Mouse (Mus musculus) olfactory bulb, adult 2 months (tissue): ENCODE results near the gene Tacr1. TPM values are rescaled to one million over a fixed set of nuclear protein-coding genes. Genes with fewer than 3 reads are reported as not detected.
A peak's percentile ranks its signal among the peaks of the same experiment; 100 is the strongest.
"Not testable (repeated sequence)": the region's sequence is repeated elsewhere in the genome, so short reads cannot be mapped to it uniquely, and the experiment has no call there.

Experiments used
- H3K27ac ChIP-seq: fragments of 200-500 bp; 2 replicates; pipeline ENCODE4 v1.5.1; 2012; ENCODE audit warnings: low read depth, low read length; ENCODE audit not compliant: insufficient read depth
- H3K4me1 ChIP-seq: fragments of 200-500 bp; 2 replicates; pipeline ENCODE4 v1.6.1; 2012; ENCODE audit warnings: low read length; ENCODE audit not compliant: control insufficient read depth, insufficient read depth
- H3K4me3 ChIP-seq: fragments of 200-500 bp; 2 replicates; pipeline ENCODE4 v1.5.1; 2012; ENCODE audit warnings: mild to moderate bottlenecking, low read depth, low read length, moderate library complexity; ENCODE audit not compliant: insufficient read depth
- CTCF ChIP-seq: fragments of 200-500 bp; IDR thresholded peaks from 2 replicates; pipeline ENCODE4 v1.5.1; 2012; ENCODE audit warnings: low read depth, mild to moderate bottlenecking, low read length, moderate library complexity; ENCODE audit not compliant: insufficient read depth
- POLR2A ChIP-seq: fragments of 200-500 bp; IDR thresholded peaks from 2 replicates; pipeline ENCODE4 v1.6.1; 2012; ENCODE audit warnings: mild to moderate bottlenecking, low read depth, low read length, moderate library complexity; ENCODE audit not compliant: insufficient read depth
- WGBS: fragments of 180-500 bp; shearing (Covaris S2); methylation state at CpG from one replicate; pipeline ENCODE4 v1.1.7; 2018; 5-methylcytosine and 5-hydroxymethylcytosine counted together
- polyA plus RNA-seq: library from polyadenylated mRNA; stranded (reverse); fragments of >200 nt; gene quantifications from 2 replicates; pipeline ENCODE4 v1.2.4, GENCODE M21; 2012; ENCODE audit warnings: low replicate concordance; ENCODE audit not compliant: missing spikeins, insufficient read depth, insufficient read length

Gene Tacr1
- not detected in 2 replicates for polyA plus RNA-seq

DNA sequence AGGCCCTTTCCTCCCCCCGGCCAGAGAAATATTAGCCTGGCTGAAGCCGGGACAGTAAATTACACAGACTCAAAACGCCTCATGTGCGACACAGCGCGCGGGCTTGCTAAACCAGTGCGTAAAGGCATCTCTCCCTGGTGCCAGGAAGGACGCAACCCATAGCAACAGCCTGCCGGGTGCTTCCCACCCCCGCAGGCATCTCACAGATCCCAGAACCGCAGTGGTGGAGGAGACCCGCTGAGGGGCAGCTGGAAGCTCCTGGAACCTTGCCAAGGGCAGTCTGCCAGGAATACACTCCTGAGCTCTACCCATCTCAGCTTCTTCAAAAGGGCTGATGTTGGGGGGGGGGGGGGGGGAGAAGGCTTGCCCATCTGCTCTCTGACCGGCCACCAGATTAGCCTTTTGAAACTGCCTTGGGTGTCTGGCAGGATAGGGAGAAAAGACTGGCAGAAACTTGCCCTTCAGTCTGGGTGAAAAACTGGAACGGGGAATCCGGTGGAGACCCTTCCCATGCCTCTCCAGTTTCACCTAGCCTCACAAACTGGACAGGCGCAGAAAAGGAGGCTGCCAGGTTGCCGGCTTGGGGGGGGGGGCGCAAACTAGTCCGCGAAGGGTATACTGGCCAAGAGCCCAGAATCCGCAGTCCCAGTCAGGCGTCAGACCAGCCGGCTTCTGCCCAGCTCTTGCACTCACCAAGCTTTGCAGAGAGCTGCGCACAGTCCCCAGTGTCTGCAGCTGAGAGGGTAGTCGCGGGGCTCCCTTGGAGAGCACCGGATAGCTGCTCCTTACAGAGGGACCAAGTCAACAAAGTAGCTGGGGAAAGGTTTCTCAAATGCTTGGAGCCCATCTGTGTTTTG, at the start of gene Tacr1:
Tacr1 (plus strand) TSS at position 740 of the 857 bp plus-strand sequence.
- WGBS = under 1% methylated on average over 26 of the region's 28 CpGs
- H3K27ac ChIP-seq = peak within 1 kb of the TSS; percentile 81
- H3K4me1 ChIP-seq = peaks cover 20% of the 10 kb centered on the region
- peak within 1 kb of the TSS; percentile 61 for H3K4me3 ChIP-seq
- TF ChIP-seq CTCF = no peak
- TF ChIP-seq POLR2A = no peak

DNA sequence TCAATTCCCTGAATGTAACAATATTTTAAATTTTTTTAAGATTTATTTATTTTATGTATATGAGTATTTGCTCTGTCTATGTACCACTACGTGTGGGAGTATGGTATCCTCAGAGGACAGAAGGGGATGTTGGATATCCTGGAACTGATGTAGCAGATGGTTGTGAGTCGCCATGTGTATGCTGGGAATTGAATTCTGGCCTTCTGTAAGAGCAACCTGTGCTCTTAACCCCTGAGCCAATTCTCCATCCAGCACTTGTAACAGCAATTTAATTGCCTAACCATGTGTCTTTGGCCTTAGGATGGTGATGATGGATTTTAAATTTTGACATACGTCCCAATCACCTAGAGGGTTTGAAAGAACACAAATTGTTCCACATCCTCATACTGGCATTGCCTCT, 26.0 kb upstream of the Tacr1 start:
- no peak overlapping the region for H3K4me3 ChIP-seq
- no peaks in the 10 kb centered on the region for H3K4me1 ChIP-seq
- TF ChIP-seq POLR2A = no peak
- no peak for TF ChIP-seq CTCF
- 94% methylated on average over 3 of the region's 3 CpGs for WGBS
- H3K27ac ChIP-seq = no peak overlapping the region

DNA sequence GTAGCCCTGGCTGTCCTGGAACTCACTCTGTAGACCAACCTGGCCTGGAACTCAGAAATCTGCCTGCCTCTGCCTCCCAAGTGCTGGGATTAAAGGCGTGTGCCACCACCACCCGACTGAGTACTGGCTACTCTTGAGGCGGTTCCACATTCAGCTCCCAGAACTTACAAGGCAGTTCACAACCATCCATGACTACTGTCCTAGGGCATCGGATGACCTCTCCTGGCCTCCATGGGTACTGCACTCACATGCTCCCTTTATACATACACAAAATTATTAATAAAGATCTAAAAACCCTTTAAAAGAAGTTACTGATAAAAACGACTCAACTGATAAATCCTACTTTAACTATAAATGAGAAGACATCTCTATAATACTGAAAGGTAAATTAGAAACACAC, 18.6 kb upstream of the Tacr1 start:
- TF ChIP-seq CTCF = no peak
- TF ChIP-seq POLR2A = no peak
- H3K4me3 ChIP-seq = no peak overlapping the region
- WGBS = 90% methylated on average over 5 of the region's 5 CpGs

DNA sequence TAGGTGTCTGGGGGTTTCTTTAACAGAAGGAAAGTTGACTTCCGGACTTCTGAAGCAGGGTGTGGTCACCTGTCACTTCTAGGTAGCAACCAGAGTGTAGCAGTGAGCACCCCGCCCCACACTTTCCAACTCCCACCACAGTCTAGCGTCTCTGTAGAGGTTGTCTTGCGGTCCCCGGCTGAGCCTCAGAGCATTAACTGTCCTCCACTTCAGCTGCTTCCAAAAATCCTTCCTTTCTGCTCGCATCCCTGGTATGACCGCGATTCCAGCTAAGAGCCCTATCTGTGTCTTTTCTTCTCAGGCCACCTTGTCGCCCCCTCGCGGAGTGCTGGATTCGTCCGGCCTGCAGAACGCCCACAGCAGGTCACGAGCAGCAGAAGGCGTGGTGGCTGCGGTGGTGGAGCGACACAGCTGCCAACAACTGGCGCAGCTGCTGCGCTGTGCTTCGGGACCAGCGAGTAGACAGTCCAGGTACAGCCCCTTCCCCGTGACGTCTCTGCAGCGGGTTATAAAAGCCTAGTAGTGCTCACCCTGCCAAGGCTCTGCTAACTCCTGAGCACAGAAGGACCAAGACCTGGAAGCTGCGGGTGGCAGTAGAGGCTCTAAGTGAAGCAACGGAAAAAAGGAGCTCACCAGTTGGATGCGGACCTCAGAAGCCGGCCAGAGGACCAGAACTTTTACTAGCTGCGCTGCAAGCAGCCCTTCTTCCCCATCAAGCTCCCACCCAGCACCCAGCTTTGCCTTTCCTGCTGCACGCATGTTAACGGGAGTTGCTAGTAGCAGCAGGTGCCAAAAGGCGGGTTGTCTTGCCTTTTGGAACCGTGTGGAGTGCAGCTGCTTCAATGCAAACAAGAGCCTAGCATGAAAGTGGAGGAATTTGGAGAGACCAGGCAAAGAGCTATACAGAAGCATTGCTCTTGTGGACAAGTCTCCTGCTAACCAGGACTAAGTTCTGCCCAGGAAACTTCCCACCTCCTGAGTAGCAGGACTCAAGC, 664 bp downstream of the Tacr1 start:
- 2% methylated on average over 34 of the region's 34 CpGs for WGBS
- Histone ChIP-seq H3K27ac (peak overlapping the region; percentile 81), H3K4me3 (peak overlapping the region; percentile 61), H3K4me1 (peaks cover 20% of the 10 kb centered on the region)
- no peak for TF ChIP-seq POLR2A
- TF ChIP-seq CTCF = peak; percentile 8; the same call in 1 of the 2 replicates

More for the DNA sequence above, 18.6 kb upstream of the Tacr1 start:
- Histone ChIP-seq H3K27ac (no peak overlapping the region), H3K4me1 (no peaks in the 10 kb centered on the region)

DNA sequence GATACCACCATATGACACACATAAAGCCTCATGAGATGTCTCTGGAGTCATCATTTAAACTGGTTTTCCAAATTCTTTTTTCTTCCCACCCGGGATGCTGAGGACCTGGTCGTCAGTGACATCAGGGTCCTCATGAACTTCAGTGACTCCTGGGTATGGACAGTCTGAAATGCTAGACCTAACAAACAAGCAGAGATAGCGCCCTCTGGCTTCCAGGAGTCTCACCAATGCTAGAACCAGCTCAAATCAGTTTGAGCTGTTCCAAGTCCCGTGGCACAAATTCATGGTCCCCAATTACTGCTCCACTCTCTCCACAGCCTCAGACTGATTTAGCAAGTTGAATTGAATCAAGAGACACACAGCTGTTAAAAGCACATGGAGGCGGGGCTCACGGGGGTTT, 16.2 kb downstream of the Tacr1 start:
- no peak overlapping the region for H3K27ac ChIP-seq
- peaks cover 10% of the 10 kb centered on the region; the same call in 1 of the 2 replicates for H3K4me1 ChIP-seq
- 60% methylated on average over 6 of the region's 6 CpGs for WGBS
- no peak for TF ChIP-seq POLR2A
- TF ChIP-seq CTCF = no peak
- no peak overlapping the region for H3K4me3 ChIP-seq

DNA sequence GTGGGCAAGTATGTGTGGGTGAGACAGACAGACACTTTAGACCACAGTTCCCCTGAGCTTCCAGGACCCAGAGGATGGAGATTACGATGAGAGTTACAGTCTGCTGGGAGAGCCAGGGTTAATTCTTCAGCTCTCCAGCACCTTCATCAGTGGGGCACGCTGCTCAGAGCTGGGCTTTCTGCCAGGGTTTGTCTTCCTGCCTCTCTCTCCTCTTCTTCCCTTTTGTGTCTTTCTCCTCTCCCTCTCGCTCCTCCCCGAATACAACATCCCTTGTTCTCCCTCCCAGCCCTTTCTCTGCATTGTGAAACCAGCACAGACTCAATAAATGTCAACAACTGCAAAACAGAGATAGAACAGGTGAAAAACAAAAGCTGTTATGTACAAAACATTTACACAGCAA, 18.1 kb downstream of the Tacr1 start:
- 18% methylated on average over 4 of the region's 4 CpGs for WGBS
- Histone ChIP-seq H3K4me1 (peaks cover 10% of the 10 kb centered on the region; the same call in 1 of the 2 replicates), H3K27ac (no peak overlapping the region), H3K4me3 (no peak overlapping the region)
- TF ChIP-seq POLR2A = no peak
- TF ChIP-seq CTCF = no peak

DNA sequence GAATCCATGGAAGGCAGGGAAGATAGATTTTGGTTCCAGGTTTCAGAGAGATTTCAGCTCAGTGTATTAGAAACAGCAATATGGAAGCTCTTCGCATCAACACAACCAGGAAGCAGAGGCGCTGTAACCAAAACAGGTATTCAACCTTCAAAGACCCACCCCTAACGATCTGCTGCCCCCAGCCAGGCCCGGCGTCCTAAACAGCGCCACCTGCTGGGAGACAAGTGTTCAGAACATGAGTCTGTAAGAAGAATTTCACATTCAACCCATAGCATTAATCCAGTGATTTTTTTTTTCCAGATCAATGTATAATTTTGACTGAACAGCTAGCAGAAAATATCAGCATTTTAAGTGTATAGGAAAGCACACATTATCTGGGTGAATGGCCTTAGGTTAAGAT, 26.8 kb downstream of the Tacr1 start:
- Histone ChIP-seq H3K4me1 (peaks cover 3% of the 10 kb centered on the region; the same call in 1 of the 2 replicates), H3K27ac (no peak overlapping the region), H3K4me3 (no peak overlapping the region)
- TF ChIP-seq POLR2A (no peak), CTCF (no peak)
- WGBS = 62% methylated on average over 6 of the region's 6 CpGs

DNA sequence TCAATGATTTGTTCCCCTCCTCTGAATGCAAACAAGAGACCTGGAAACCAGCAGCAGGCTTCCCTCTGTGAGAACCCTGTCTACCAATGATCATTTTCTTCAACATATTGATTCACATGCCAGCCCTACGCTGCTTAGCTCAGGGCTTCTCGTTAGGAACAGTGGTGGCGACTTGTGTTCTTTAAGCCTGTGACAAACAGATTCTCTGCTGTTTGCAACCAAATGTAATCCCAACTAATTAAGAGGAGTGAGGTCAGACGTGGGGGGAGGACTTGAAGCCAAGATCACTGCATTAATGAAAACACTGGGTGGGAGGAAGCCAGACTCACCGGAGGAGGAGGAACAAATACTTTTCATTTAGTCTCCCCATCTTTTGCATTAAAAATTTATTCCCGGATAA, 27.6 kb downstream of the Tacr1 start:
- WGBS = 24% methylated on average over 6 of the region's 6 CpGs
- H3K4me3 ChIP-seq = no peak overlapping the region
- H3K27ac ChIP-seq = no peak overlapping the region
- TF ChIP-seq CTCF = no peak
- no peak for TF ChIP-seq POLR2A
- peaks cover 3% of the 10 kb centered on the region; the same call in 1 of the 2 replicates for H3K4me1 ChIP-seq

DNA sequence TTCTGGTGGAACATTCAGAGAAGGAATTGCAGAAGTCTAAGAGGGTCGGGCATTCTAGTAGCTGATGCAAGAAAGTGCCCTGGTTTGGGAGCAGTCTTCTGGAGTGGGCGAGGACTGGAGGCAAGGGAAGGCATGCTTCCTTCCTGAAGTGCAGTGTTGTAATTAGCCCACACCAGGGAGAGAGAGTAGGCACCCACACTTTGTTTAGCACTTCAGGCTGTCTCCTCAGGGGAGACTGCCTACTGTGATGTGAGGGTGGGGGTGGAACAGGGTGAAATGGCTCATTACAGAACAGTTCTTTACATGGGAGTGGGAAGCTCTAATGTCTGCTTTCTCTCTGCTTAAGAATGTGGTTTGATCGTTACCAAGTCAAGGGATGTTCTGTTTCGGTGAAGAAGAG, 35.0 kb downstream of the Tacr1 start:
- Histone ChIP-seq H3K4me1 (no peaks in the 10 kb centered on the region; the same call in 1 of the 2 replicates), H3K27ac (peak overlapping the region; percentile 27), H3K4me3 (no peak overlapping the region)
- 36% methylated on average over 4 of the region's 4 CpGs for WGBS
- TF ChIP-seq POLR2A = no peak

DNA sequence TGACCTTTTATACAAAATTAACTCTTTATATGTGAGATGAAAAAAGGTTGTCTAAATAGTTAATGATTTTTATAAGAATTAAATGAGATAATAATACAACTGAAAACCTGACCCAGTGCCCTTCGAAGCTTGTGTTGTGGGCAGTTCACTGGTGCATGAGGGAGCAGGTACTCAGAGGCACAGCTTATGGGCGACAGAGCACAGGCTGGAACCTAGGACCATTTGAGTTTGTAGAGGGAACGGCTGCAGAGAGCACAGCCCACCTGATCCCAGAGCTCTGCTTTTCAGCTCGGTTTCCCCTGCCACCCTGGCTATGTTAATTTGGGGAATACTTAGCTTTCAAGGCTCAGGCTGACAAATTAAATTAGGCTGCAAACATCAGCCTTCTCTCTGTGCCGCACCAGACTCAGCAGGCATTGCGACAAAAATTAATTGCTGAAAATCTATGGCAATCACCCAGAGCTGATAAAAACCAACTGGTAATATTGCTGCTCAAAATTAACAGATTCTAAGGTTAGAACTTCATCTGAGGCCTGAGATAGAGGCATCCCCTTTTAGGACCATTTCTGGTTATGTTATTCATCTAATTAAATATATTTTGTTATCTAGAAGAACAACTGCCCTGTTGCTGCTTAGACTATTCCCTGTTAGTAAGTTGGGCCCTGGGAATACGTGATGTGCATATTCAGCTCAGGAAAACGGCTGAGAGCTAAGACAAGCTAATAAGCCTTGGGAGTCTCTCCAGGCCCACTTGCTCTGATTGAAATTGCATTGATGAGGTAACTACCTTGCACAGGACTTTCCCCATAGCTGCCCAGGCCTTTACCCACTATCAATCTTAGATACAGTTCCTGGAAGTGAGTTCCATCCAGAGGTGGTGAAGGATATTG, 50.3 kb downstream of the Tacr1 start:
- H3K27ac ChIP-seq, H3K4me1 ChIP-seq, H3K4me3 ChIP-seq: not testable (repeated sequence)
- 51% methylated on average over 8 of the region's 8 CpGs for WGBS
